Comparison of ENCODE assay signal across 8 mouse cellular contexts in genomic region chr19:8941515-8942217, GRCm38 (mm10). TPM values are rescaled to one million over a fixed set of nuclear protein-coding genes. Genes with fewer than 3 reads are reported as not detected.
A peak's percentile ranks its signal among the peaks of the same experiment; 100 is the strongest.
DNase-seq lines count a peak whose midpoint lies in the region; ATAC-seq and TF ChIP-seq lines count a peak whose summit lies in the region.

Gene Mta2, plus strand, starts transcription at chr19:8941875.

- peak within 1 kb of the TSS; percentile 67 for H3K4me2 ChIP-seq in heart, embryonic 15.5 days
- peak within 1 kb of the TSS; percentile 78 for H3K4me2 ChIP-seq in liver, embryonic 14.5 days (ENCODE audit: low read depth)
- H3K4me2 ChIP-seq in neural tube, embryonic 11.5 days (ENCODE audit: low read depth) = peak within 1 kb of the TSS; percentile 42
- H3K4me2 ChIP-seq in stomach, postnatal 0 days (replicated peaks; ENCODE audit: low read depth) = peak within 1 kb of the TSS; percentile 71

- peak within 1 kb of the TSS; percentile 91 for H3K9ac ChIP-seq in heart, embryonic 15.5 days
- H3K9ac ChIP-seq in liver, embryonic 14.5 days (replicated peaks) = peak within 1 kb of the TSS; percentile 88
- H3K9ac ChIP-seq in neural tube, embryonic 11.5 days (ENCODE audit: low read length) = peak within 1 kb of the TSS; percentile 99
- H3K9ac ChIP-seq in stomach, postnatal 0 days (ENCODE audit: low read length) = peak within 1 kb of the TSS; percentile 98

- H3K36me3 ChIP-seq in forebrain, embryonic 10.5 days (replicated peaks) = peaks cover 67% of the 10 kb centered on the region
- peaks cover 40% of the 10 kb centered on the region for H3K36me3 ChIP-seq in heart, embryonic 15.5 days
- H3K36me3 ChIP-seq in liver, embryonic 14.5 days (replicated peaks; ENCODE audit: control insufficient read depth, insufficient read depth, low read depth) = peaks cover 27% of the 10 kb centered on the region
- H3K36me3 ChIP-seq in neural tube, embryonic 11.5 days (ENCODE audit: control insufficient read depth, insufficient read depth, low read length) = peaks cover 13% of the 10 kb centered on the region
- peaks cover 18% of the 10 kb centered on the region for H3K36me3 ChIP-seq in stomach, postnatal 0 days (ENCODE audit: control insufficient read depth, insufficient read depth, low read length)

- peak; percentile 4; the same call in 1 of the 2 replicates for TF ChIP-seq CTCF in liver, embryonic 14.5 days (IDR thresholded peaks at IDR 0.05; ENCODE audit: low read depth)
- peak; percentile 53 for TF ChIP-seq CTCF in stomach, postnatal 0 days (IDR thresholded peaks at IDR 0.05; ENCODE audit: low read depth)

- peak; percentile 91 for ATAC-seq in heart, embryonic 15.5 days (replicated peaks; ENCODE audit: insufficient number of reproducible peaks, insufficient read depth, low FRiP score, low read depth)
- peak; percentile 90 for ATAC-seq in liver, embryonic 14.5 days (ENCODE audit: insufficient read depth)
- ATAC-seq in neural tube, embryonic 11.5 days (ENCODE audit: insufficient read depth, low FRiP score, low TSS enrichment) = peak; percentile 95
- ATAC-seq in stomach, postnatal 0 days (ENCODE audit: low FRiP score, low TSS enrichment) = peak; percentile 95

- H3K9me3 ChIP-seq in forebrain, embryonic 10.5 days = no peaks in the 10 kb centered on the region
- no peaks in the 10 kb centered on the region for H3K9me3 ChIP-seq in heart, embryonic 15.5 days (replicated peaks)
- no peaks in the 10 kb centered on the region for H3K9me3 ChIP-seq in liver, embryonic 14.5 days (ENCODE audit: control insufficient read depth, low read length)
- H3K9me3 ChIP-seq in neural tube, embryonic 11.5 days (ENCODE audit: control insufficient read depth, low read length) = no peaks in the 10 kb centered on the region
- H3K9me3 ChIP-seq in stomach, postnatal 0 days (ENCODE audit: control insufficient read depth, low read length) = no peaks in the 10 kb centered on the region

- H3K4me1 ChIP-seq in forebrain, embryonic 10.5 days = peaks cover 42% of the 10 kb centered on the region
- H3K4me1 ChIP-seq in heart, embryonic 15.5 days (replicated peaks) = peaks cover 38% of the 10 kb centered on the region
- peaks cover 27 to 30% of the 10 kb centered on the region in 2 experiments for H3K4me1 ChIP-seq in liver, embryonic 14.5 days (replicated peaks; ENCODE audit: control insufficient read depth in 2 of 2, insufficient read depth in 2 of 2, low read length in 1 of 2)
- H3K4me1 ChIP-seq in neural tube, embryonic 11.5 days (ENCODE audit: control insufficient read depth, insufficient read depth, low read length) = peaks cover 9% of the 10 kb centered on the region; the same call in 1 of the 2 replicates
- 0 out of 2 replicates have a peak, but pooled peaks cover 2% of the 10 kb centered on the region for H3K4me1 ChIP-seq in stomach, postnatal 0 days (replicated peaks; ENCODE audit: control insufficient read depth, insufficient read depth)

- H3K27me3 ChIP-seq in forebrain, embryonic 10.5 days (ENCODE audit: poor library complexity, severe bottlenecking) = no peaks in the 10 kb centered on the region
- no peaks in the 10 kb centered on the region for H3K27me3 ChIP-seq in heart, embryonic 15.5 days
- no peaks in the 10 kb centered on the region for H3K27me3 ChIP-seq in liver, embryonic 14.5 days (ENCODE audit: control insufficient read depth, insufficient read depth, low read length)
- no peaks in the 10 kb centered on the region for H3K27me3 ChIP-seq in neural tube, embryonic 11.5 days (ENCODE audit: control insufficient read depth, insufficient read depth, low read length)
- H3K27me3 ChIP-seq in stomach, postnatal 0 days (ENCODE audit: control insufficient read depth, insufficient read depth, low read length) = no peaks in the 10 kb centered on the region

- peak within 1 kb of the TSS; percentile 69 for H3K4me3 ChIP-seq in forebrain, embryonic 10.5 days
- peak within 1 kb of the TSS; percentile 91 for H3K4me3 ChIP-seq in heart, embryonic 15.5 days
- H3K4me3 ChIP-seq in liver, embryonic 14.5 days (ENCODE audit: insufficient read depth in 1 of 2, low read depth in 2 of 2, low read length in 2 of 2) = peak within 1 kb of the TSS; percentile 72 to 88
- H3K4me3 ChIP-seq in neural tube, embryonic 11.5 days (ENCODE audit: low read depth, low read length) = peak within 1 kb of the TSS; percentile 96
- H3K4me3 ChIP-seq in stomach, postnatal 0 days (ENCODE audit: low read depth, low read length) = peak within 1 kb of the TSS; percentile 91

- WGBS in forebrain, embryonic 10.5 days = under 1% methylated on average over 64 of the region's 64 CpGs
- WGBS in heart, embryonic 15.5 days = under 1% methylated on average over 64 of the region's 64 CpGs
- WGBS in liver, embryonic 14.5 days (ENCODE audit: insufficient replicate concordance) = under 1% methylated on average over 64 of the region's 64 CpGs
- under 1% methylated on average over 64 of the region's 64 CpGs for WGBS in neural tube, embryonic 11.5 days
- under 1% methylated on average over 64 of the region's 64 CpGs for WGBS in stomach, postnatal 0 days

- peak within 1 kb of the TSS; percentile 99 for H3K27ac ChIP-seq in forebrain, embryonic 10.5 days
- peak within 1 kb of the TSS; percentile 94 for H3K27ac ChIP-seq in heart, embryonic 15.5 days
- H3K27ac ChIP-seq in liver, embryonic 14.5 days = peak within 1 kb of the TSS; percentile 93
- H3K27ac ChIP-seq in neural tube, embryonic 11.5 days (ENCODE audit: low read depth, low read length) = peak within 1 kb of the TSS; percentile 98
- peak within 1 kb of the TSS; percentile 99 for H3K27ac ChIP-seq in stomach, postnatal 0 days (replicated peaks)

- peak; percentile 94 to 96 for DNase-seq in CD8-positive naive resting alpha-beta T cell, adult 2 months (ENCODE audit: low read depth in 2 of 2, low spot score in 2 of 2)
- peak; percentile 93 for DNase-seq in c-Kit-positive CD71-negative TER-119-negative erythroid progenitor cells, embryonic 14.5 days (ENCODE audit: low read depth)
- peak; percentile 99 for DNase-seq in forebrain, embryonic 10.5 days (ENCODE audit: extremely low spot score, low spot score)
- DNase-seq in kidney, postnatal 25 days = peak; percentile 98
- peak; percentile 90 to 94 (median 91) for DNase-seq in liver, embryonic 14.5 days (ENCODE audit: low read depth in 3 of 3, low spot score in 3 of 3)
- DNase-seq in neural tube, embryonic 11.5 days (ENCODE audit: low spot score) = peak; percentile 98
- DNase-seq in stomach, postnatal 0 days (ENCODE audit: low spot score) = peak; percentile 99

- no peak for TF ChIP-seq EP300 in liver, embryonic 14.5 days (IDR thresholded peaks at IDR 0.05; ENCODE audit: low read depth)
- TF ChIP-seq EP300 in stomach, postnatal 0 days (optimal IDR thresholded peaks at IDR 0.05) = no peak

RNA-seq across cellular contexts. Expression of gene Mta2, which starts in this region (rescaled TPM):
- 202 and 206 TPM in 2 replicates for polyA plus RNA-seq in forebrain, embryonic 10.5 days (2016; fragmentation: Nextera tagmentation; extraction: Ambion mirVana)
- polyA plus RNA-seq in heart, embryonic 15.5 days (2015; fragmentation: Nextera tagmentation; extraction: Ambion mirVana) = 74.2 and 99.5 TPM in 2 replicates
- 18.9 and 23.0 TPM in 2 replicates for polyA plus RNA-seq in liver, embryonic 14.5 days (2012; rRNA removed)
- 18.5 and 22.8 TPM in 2 replicates for polyA plus RNA-seq in liver, embryonic 14.5 days (2014; fragmentation: Nextera tagmentation; extraction: Ambion mirVana)
- 55.6 and 57.5 TPM in 2 replicates for polyA plus RNA-seq in neural tube, embryonic 11.5 days (2014; fragmentation: Nextera tagmentation; extraction: Ambion mirVana)
- polyA plus RNA-seq in stomach, postnatal 0 days (2015; fragmentation: Nextera tagmentation; extraction: Ambion mirVana) = 68.0 and 69.3 TPM in 2 replicates

Comparison
In these comparisons a context has a peak if more than half of its experiments do, and no peak if none do; other contexts are left out.
1. Peak in every context shown above with its lines: DNase-seq, ATAC-seq, H3K4me3 ChIP-seq and H3K27ac ChIP-seq.